Mouse (Mus musculus) spleen, adult 2 months (tissue): Measurements from ENCODE around the gene Fgfr2. TPM values are rescaled to one million over a fixed set of nuclear protein-coding genes. Genes with fewer than 3 reads are reported as not detected.

ENCODE experiments used
- DNase-seq, 2 experiments: peaks; one replicate each; pipeline versions ENCODE4 v3.0.0 to v3.0.0-alpha.2; 2012 to 2021; ENCODE audit warnings: low spot score in 2 of 2, low read depth in 1 of 2
- H3K27ac ChIP-seq: fragments of 200-500 bp; 2 replicates; pipeline ENCODE4 v1.5.1; 2012; ENCODE audit warnings: low read length, inconsistent platforms; ENCODE audit not compliant: insufficient read depth
- H3K27me3 ChIP-seq: fragments of 200-500 bp; 2 replicates; pipeline ENCODE4 v1.6.1; 2012; ENCODE audit warnings: mild to moderate bottlenecking, moderate library complexity, low read length, inconsistent platforms; ENCODE audit not compliant: control insufficient read depth, insufficient read depth
- H3K36me3 ChIP-seq: fragments of 200-500 bp; 2 replicates; pipeline ENCODE4 v1.6.1; 2012; ENCODE audit warnings: mild to moderate bottlenecking, low read length, inconsistent platforms; ENCODE audit not compliant: control insufficient read depth, insufficient read depth
- H3K4me1 ChIP-seq: fragments of 200-500 bp; 2 replicates; pipeline ENCODE4 v1.6.1; 2011; ENCODE audit warnings: inconsistent platforms; ENCODE audit not compliant: control insufficient read depth, insufficient read depth, insufficient read length
- H3K4me3 ChIP-seq: fragments of 200-500 bp; 2 replicates; pipeline ENCODE4 v1.5.1; 2011; ENCODE audit warnings: mild to moderate bottlenecking, inconsistent platforms; ENCODE audit not compliant: insufficient read depth, insufficient read length; ENCODE audit errors: extremely low read depth
- CTCF ChIP-seq: fragments of 200-500 bp; IDR thresholded peaks from 2 replicates; pipeline ENCODE4 v1.5.1; 2011; ENCODE audit warnings: mild to moderate bottlenecking, inconsistent platforms; ENCODE audit not compliant: insufficient read depth, insufficient read length, insufficient replicate concordance; ENCODE audit errors: extremely low read depth
- POLR2A ChIP-seq: fragments of 200-500 bp; IDR thresholded peaks from 2 replicates; pipeline ENCODE4 v1.6.1; 2011; ENCODE audit warnings: low read depth, low read length, inconsistent platforms
- WGBS: fragments of 180-500 bp; shearing (Covaris S2); methylation state at CpG from one replicate; pipeline ENCODE4 v1.1.7; 2018; 5-methylcytosine and 5-hydroxymethylcytosine counted together
- polyA plus RNA-seq: library from polyadenylated mRNA; depleted of rRNA; stranded (reverse); fragments of >200 nt; gene quantifications from 2 replicates; pipeline ENCODE4 v1.2.3, GENCODE M21; 2012

Gene Fgfr2
- polyA plus RNA-seq, 1 experiment = 1.6 TPM

DNA sequence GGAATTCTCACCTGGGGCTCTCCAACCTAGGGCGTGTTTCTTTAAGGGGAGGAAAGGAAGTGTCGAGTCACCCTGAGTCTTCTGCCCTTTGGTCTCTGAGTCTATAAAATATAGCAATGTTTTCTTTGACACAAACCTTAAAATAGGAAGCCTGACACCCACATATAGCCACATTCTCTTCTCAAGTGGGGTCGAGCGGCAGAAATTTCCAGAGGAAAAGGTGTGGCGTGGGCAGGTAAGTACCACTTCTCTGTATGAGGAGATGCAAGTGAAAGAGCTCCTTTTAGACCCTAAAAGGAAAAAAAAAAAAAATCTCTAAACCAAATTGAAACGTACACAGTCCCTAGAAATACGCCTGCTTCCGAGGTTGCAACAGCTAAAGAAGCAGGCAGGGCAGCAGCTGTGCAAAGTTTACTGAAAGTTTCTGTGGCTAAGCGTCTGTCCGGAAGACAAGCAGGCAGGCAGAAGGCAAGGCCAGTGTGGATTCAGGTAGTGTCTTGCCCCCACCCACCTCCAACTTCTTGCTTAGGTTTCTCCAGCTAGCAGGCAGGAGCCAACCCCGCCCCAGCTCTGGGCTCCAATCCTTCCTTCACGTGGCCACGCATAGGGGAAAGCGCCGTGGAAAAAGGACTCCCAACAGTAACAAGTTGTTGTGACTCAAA, 2477.7 kb downstream of the Fgfr2 start:
- Histone ChIP-seq H3K4me1 (peaks cover 2% of the 10 kb centered on the region; the same call in 1 of the 2 replicates), H3K27ac (peak overlapping the region; percentile 59), H3K27me3 (no peaks in the 10 kb centered on the region), H3K4me3 (peak overlapping the region; percentile 60), H3K36me3 (no peaks in the 10 kb centered on the region)
- 4% methylated on average over 15 of the region's 15 CpGs for WGBS
- TF ChIP-seq CTCF (no peak), POLR2A (no peak)
- peak in 1 of 2 experiments; percentile 10 for DNase-seq

DNA sequence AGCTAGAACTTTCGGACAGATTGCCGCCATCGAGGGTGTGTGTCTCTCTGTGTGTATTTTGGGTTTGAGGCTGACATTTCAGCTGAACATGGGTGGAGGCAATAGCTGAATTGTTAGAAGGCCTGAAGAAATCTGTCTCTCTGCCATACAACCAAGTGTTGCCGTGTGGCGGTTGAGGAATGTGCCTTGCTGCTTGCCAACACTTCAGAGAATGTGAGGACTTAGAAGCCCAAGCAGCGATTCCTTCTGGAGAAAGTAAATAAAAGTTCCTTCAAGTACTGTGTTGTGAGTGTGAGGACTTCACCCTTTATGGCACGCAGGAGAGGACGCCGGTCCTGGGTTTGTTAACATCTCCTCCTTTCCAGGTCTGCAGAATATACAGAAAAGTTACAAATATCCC, 2482.5 kb downstream of the Fgfr2 start:
- no peak for DNase-seq

DNA sequence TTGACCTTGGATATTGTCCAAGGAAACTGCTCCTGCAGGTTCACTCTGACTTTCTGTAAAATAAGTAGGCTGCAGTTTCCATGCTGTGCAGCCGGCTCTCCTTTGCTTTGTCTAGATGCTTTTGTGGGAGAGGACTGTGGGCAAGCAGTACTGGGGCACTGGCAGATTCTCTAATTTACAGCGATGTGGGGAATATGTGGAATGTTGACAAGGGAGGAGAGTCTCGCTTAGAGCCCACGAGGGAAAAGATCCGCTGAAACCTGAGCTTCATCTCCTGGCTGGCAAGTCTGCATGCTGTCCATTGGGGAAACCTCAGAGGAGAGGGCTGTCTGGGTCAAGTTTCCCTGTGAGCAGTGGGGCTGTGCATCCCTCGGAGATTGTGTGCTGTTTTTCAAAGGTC, 2485.3 kb downstream of the Fgfr2 start:
- Histone ChIP-seq H3K4me1 (no peaks in the 10 kb centered on the region), H3K27me3 (no peaks in the 10 kb centered on the region), H3K4me3 (no peak overlapping the region), H3K27ac (no peak overlapping the region), H3K36me3 (no peaks in the 10 kb centered on the region)
- TF ChIP-seq POLR2A (no peak), CTCF (no peak)
- 88% methylated on average over 6 of the region's 6 CpGs for WGBS
- no peak for DNase-seq

More for the DNA sequence above, 2482.5 kb downstream of the Fgfr2 start:
- TF ChIP-seq POLR2A = no peak
- no peak for TF ChIP-seq CTCF
- no peaks in the 10 kb centered on the region for H3K27me3 ChIP-seq
- H3K27ac ChIP-seq = no peak overlapping the region
- 89% methylated on average over 9 of the region's 9 CpGs for WGBS
- peaks cover under 1% of the 10 kb centered on the region; the same call in 1 of the 2 replicates for H3K4me1 ChIP-seq
- H3K4me3 ChIP-seq = no peak overlapping the region
- H3K36me3 ChIP-seq = no peaks in the 10 kb centered on the region

DNA sequence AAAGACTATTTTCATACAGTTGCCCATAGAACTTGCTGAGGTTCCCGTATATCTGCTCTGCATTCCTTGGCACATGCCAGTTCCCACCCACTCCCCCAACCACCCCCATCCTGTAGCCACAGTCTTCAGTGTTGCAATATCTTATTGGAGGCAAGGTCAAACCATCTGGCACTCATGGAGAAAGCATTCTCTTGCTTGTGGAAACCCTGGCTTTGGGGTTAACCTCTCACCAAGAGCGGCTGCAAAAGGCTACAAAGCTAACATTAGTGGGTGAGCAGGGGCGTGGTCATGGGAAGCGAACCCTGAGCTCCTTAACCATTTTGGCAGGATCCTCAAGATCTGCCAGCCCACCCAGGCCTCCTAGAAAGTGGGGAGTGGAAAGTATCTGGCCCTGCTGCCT, 2486.2 kb downstream of the Fgfr2 start:
- no peak overlapping the region for H3K4me3 ChIP-seq
- WGBS = 84% methylated on average over 4 of the region's 4 CpGs
- H3K4me1 ChIP-seq = no peaks in the 10 kb centered on the region
- H3K36me3 ChIP-seq = no peaks in the 10 kb centered on the region
- H3K27ac ChIP-seq = no peak overlapping the region
- no peak for TF ChIP-seq POLR2A
- no peak for TF ChIP-seq CTCF
- no peaks in the 10 kb centered on the region for H3K27me3 ChIP-seq
- DNase-seq = no peak

DNA sequence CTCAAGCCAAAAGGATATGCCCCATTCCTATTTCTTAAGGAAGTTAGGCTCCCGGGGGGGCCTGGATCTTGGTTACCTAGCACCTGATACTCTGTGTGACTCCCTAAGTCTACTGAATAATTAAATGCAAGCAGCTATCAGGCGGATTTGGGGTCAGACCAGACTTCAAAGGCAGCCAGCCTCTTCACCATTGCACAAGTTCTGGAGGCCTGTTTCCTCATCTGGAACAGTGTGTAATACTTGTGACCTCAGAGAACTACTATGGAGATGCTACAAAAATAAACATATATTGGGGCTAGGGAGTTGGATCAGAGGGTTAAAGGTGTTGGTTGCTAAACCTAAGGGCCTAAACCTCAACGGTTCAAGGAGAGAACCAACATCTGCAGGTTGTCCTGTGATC, 2486.9 kb downstream of the Fgfr2 start:
- Histone ChIP-seq H3K27ac (no peak overlapping the region), H3K27me3 (no peaks in the 10 kb centered on the region), H3K36me3 (no peaks in the 10 kb centered on the region), H3K4me3 (no peak overlapping the region), H3K4me1 (no peaks in the 10 kb centered on the region; the same call in 1 of the 2 replicates)
- DNase-seq = no peak
- TF ChIP-seq POLR2A = no peak
- TF ChIP-seq CTCF = no peak
- WGBS = 78% methylated on average over 3 of the region's 3 CpGs

DNA sequence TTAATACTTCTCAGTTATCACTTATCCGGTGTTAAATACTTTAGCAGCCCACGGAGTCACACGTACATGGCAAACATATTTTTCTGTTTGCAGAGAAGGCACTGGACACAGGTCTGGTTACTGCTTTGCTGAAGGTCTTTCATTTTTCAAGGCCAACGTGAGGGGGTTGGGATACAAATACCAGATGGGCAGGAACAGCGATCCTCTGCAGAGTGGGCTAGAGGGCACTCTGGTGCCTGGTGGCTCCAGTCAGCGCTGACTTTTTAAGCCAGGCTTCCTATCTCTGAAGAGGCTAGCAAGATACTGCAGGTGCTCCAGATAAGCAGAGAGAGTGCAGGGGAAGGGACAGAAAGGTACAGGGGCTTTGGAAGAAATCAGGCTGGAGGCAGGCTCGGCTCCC, 2487.9 kb downstream of the Fgfr2 start:
- H3K27ac ChIP-seq = no peak overlapping the region
- no peak overlapping the region for H3K4me3 ChIP-seq
- H3K36me3 ChIP-seq = no peaks in the 10 kb centered on the region
- no peak for DNase-seq
- WGBS = 83% methylated on average over 7 of the region's 7 CpGs
- no peaks in the 10 kb centered on the region for H3K27me3 ChIP-seq
- no peaks in the 10 kb centered on the region; the same call in 1 of the 2 replicates for H3K4me1 ChIP-seq
- no peak for TF ChIP-seq POLR2A
- TF ChIP-seq CTCF = no peak

DNA sequence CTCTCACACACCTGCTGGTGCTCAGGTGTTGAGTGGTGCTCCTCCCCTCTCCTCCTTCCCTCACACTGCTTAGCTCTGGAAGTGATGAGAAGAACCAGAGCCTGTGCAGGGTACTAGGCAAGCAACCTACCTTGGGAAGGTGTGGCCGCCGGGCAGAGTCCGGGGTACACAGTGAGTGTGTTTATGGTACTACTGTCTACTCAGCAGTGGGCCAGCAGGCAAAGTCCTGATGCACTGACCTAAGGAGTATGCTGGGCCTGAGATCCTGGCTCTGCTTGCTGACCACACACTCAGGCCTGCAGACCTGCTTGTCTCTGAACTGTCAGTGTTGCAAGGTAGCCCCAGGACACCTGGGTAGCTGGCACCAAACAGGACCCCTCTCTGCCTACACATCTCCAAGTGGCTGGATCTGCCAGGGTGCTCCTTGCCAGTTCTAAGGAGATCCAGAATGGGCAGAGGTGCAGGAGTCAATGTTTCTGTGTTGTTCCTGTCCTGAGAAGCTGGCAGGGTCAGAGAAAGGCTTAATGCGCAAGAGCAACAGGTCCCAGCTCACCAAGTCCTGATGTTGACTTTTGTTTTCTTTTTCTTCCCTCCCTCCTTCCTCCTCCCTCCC, 2488.8 kb downstream of the Fgfr2 start:
- Histone ChIP-seq H3K4me3 (no peak overlapping the region), H3K27ac (no peak overlapping the region), H3K27me3 (no peaks in the 10 kb centered on the region), H3K36me3 (no peaks in the 10 kb centered on the region), H3K4me1 (no peaks in the 10 kb centered on the region; the same call in 1 of the 2 replicates)
- DNase-seq = no peak
- TF ChIP-seq CTCF (no peak), POLR2A (no peak)
- WGBS = 96% methylated on average over 4 of the region's 4 CpGs
